28 mouse cellular contexts compared by ENCODE assay signal in genomic region chr4:99926380-99926779, GRCm38 (mm10). TPM values are rescaled to one million over a fixed set of nuclear protein-coding genes. Genes with fewer than 3 reads are reported as not detected.
DNase-seq lines count a peak whose midpoint lies in the region; ATAC-seq and TF ChIP-seq lines count a peak whose summit lies in the region.
"Had no signal": no experiment of that assay in that cellular context is flagged by ENCODE, and none has a peak within 500 bp of the region (broad histone marks: within the 10 kb centered on the region; RNA-seq: fewer than 3 reads in every experiment).

No protein-coding gene starts in this region.

- TF ChIP-seq RAD21 in MEL (IDR thresholded peaks at IDR 0.05; ENCODE audit: low read depth, low read length), result no peak

- H3K79me2 ChIP-seq in MEL (ENCODE audit: control insufficient read depth, insufficient read depth, low read length, poor library complexity), result peaks cover 2% of the 10 kb centered on the region; the same call in 1 of the 2 replicates

- no peak overlapping the region for H3K4me2 ChIP-seq in liver, embryonic 11.5 days
- no peak overlapping the region for H3K4me2 ChIP-seq in liver, postnatal 0 days (ENCODE audit: low read depth, low read length)
- no peak overlapping the region for H3K4me2 ChIP-seq in midbrain, postnatal 0 days (ENCODE audit: low read depth, low read length, poor library complexity, severe bottlenecking)
- H3K4me2 ChIP-seq: embryonic facial prominence, embryonic 15.5 days; heart, embryonic 15.5 days; hindbrain, embryonic 14.5 days; neural tube, embryonic 13.5 days had no signal

- H3K27ac ChIP-seq in MEL (ENCODE audit: control insufficient read depth, low read depth, low read length), result no peak overlapping the region
- H3K27ac ChIP-seq in liver, embryonic 11.5 days (ENCODE audit: low read depth, low read length), result no peak overlapping the region
- peak overlapping the region; percentile 60; the same call in 1 of the 2 replicates for H3K27ac ChIP-seq in liver, postnatal 0 days (ENCODE audit: low read depth)
- no peak overlapping the region for H3K27ac ChIP-seq in midbrain, postnatal 0 days (ENCODE audit: low read depth, low read length)
- H3K27ac ChIP-seq: embryonic facial prominence, embryonic 15.5 days; heart, adult 2 months; hindbrain, embryonic 14.5 days; limb, embryonic 10.5 days; neural tube, embryonic 13.5 days had no signal

- no peaks in the 10 kb centered on the region for H3K9me3 ChIP-seq in MEL (replicated peaks; ENCODE audit: insufficient read depth, low read length)
- H3K9me3 ChIP-seq in liver, embryonic 11.5 days (ENCODE audit: control insufficient read depth, low read length), result no peaks in the 10 kb centered on the region
- H3K9me3 ChIP-seq in liver, postnatal 0 days (ENCODE audit: low read length), result no peaks in the 10 kb centered on the region
- no peaks in the 10 kb centered on the region for H3K9me3 ChIP-seq in midbrain, postnatal 0 days (ENCODE audit: low read length)
- H3K9me3 ChIP-seq: embryonic facial prominence, embryonic 15.5 days; heart, embryonic 15.5 days; limb, embryonic 10.5 days; neural tube, embryonic 13.5 days had no signal

- TF ChIP-seq POLR2A in MEL (IDR thresholded peaks at IDR 0.05; ENCODE audit: control insufficient read depth in 1 of 2, insufficient read depth in 1 of 2, low read depth in 1 of 2, low read length in 2 of 2, poor library complexity in 1 of 2), result no peak

- DNase-seq in 416B (ENCODE audit: low read depth), result peak; percentile 70
- peak; percentile 50 for DNase-seq in MEL (ENCODE audit: low read depth, low spot score)
- no peak for DNase-seq in liver, embryonic 11.5 days (ENCODE audit: low spot score)
- DNase-seq in liver, postnatal 0 days, result no peak
- no peak for DNase-seq in midbrain, postnatal 0 days (ENCODE audit: low spot score)
- DNase-seq in lung, postnatal 25 days (ENCODE audit: low spot score), result no peak
- DNase-seq in thymus, postnatal 0 days (ENCODE audit: low spot score), result no peak
- DNase-seq: adrenal gland, postnatal 10 days; cerebellum, adult 9-11 months; gastrocnemius, postnatal 25 days; heart, adult 2 months; heart, postnatal 4 days; kidney, adult 8-10 months; kidney, postnatal 10 days; midbrain, embryonic 14.5 days; retina, postnatal 1 day; right cerebral cortex, postnatal 25 days; spleen, adult 18-20 months; thymus, postnatal 14 days had no signal

- no peak overlapping the region for H3K4me3 ChIP-seq in MEL (ENCODE audit: control insufficient read depth in 1 of 2, insufficient read depth in 1 of 2, low read depth in 2 of 2, low read length in 2 of 2)
- H3K4me3 ChIP-seq in liver, embryonic 11.5 days (ENCODE audit: low read depth, low read length), result no peak overlapping the region
- H3K4me3 ChIP-seq in liver, postnatal 0 days (ENCODE audit: low read depth, low read length), result no peak overlapping the region
- no peak overlapping the region for H3K4me3 ChIP-seq in midbrain, postnatal 0 days (ENCODE audit: low read depth, low read length)
- H3K4me3 ChIP-seq: embryonic facial prominence, embryonic 15.5 days; heart, adult 2 months; heart, embryonic 15.5 days; limb, embryonic 10.5 days; neural tube, embryonic 13.5 days had no signal

- WGBS in liver, embryonic 11.5 days, result 71% methylated on average over 4 of the region's 4 CpGs
- WGBS in liver, postnatal 0 days (ENCODE audit: insufficient replicate concordance), result 65% methylated on average over 4 of the region's 4 CpGs
- WGBS in midbrain, postnatal 0 days, result 92% methylated on average over 4 of the region's 4 CpGs

- H3K9ac ChIP-seq in MEL (ENCODE audit: control insufficient read depth, low read depth, low read length, poor library complexity, severe bottlenecking), result no peak overlapping the region
- H3K9ac ChIP-seq in liver, embryonic 11.5 days (ENCODE audit: low read depth, low read length), result no peak overlapping the region
- H3K9ac ChIP-seq in liver, postnatal 0 days (replicated peaks), result no peak overlapping the region
- H3K9ac ChIP-seq in midbrain, postnatal 0 days (replicated peaks; ENCODE audit: low read length, poor library complexity, severe bottlenecking), result no peak overlapping the region
- H3K9ac ChIP-seq: embryonic facial prominence, embryonic 15.5 days; heart, embryonic 15.5 days; hindbrain, embryonic 14.5 days; neural tube, embryonic 13.5 days had no signal

- H3K27me3 ChIP-seq in MEL (ENCODE audit: control insufficient read depth in 1 of 2, insufficient read depth in 2 of 2, low read length in 2 of 2), result no peaks in the 10 kb centered on the region
- no peaks in the 10 kb centered on the region for H3K27me3 ChIP-seq in liver, embryonic 11.5 days (replicated peaks; ENCODE audit: control insufficient read depth, insufficient read depth, low read length)
- no peaks in the 10 kb centered on the region for H3K27me3 ChIP-seq in liver, postnatal 0 days (ENCODE audit: insufficient read depth, low read length)
- no peaks in the 10 kb centered on the region for H3K27me3 ChIP-seq in midbrain, postnatal 0 days (ENCODE audit: insufficient read depth, low read length)
- H3K27me3 ChIP-seq: embryonic facial prominence, embryonic 15.5 days; heart, embryonic 15.5 days; Patski had no signal

- TF ChIP-seq EP300 in MEL (IDR thresholded peaks at IDR 0.05; ENCODE audit: low read depth in 1 of 2, low read length in 2 of 2), result no peak
- TF ChIP-seq EP300 in liver, postnatal 0 days (IDR thresholded peaks at IDR 0.05; ENCODE audit: low read depth), result peak; percentile 36; the same call in 1 of the 2 replicates

- H3K4me1 ChIP-seq in MEL (ENCODE audit: control insufficient read depth in 1 of 2, insufficient read depth in 2 of 2, low read length in 2 of 2), result no peaks in the 10 kb centered on the region
- peaks cover 7% of the 10 kb centered on the region for H3K4me1 ChIP-seq in liver, embryonic 11.5 days (replicated peaks; ENCODE audit: control insufficient read depth, insufficient read depth, low read length)
- peaks cover 9% of the 10 kb centered on the region for H3K4me1 ChIP-seq in liver, postnatal 0 days (ENCODE audit: insufficient read depth)
- peaks cover 6% of the 10 kb centered on the region; the same call in 1 of the 2 replicates for H3K4me1 ChIP-seq in midbrain, postnatal 0 days (ENCODE audit: insufficient read depth, low read length)

- H3K36me3 ChIP-seq in MEL (ENCODE audit: control insufficient read depth in 1 of 2, insufficient read depth in 2 of 2, low read length in 2 of 2), result no peaks in the 10 kb centered on the region
- no peaks in the 10 kb centered on the region for H3K36me3 ChIP-seq in liver, embryonic 11.5 days (ENCODE audit: control insufficient read depth, insufficient read depth, low read length)
- no peaks in the 10 kb centered on the region for H3K36me3 ChIP-seq in liver, postnatal 0 days (replicated peaks; ENCODE audit: insufficient read depth, low read length)
- no peaks in the 10 kb centered on the region for H3K36me3 ChIP-seq in midbrain, postnatal 0 days (ENCODE audit: insufficient read depth, low read length)
- H3K36me3 ChIP-seq: embryonic facial prominence, embryonic 15.5 days; heart, embryonic 15.5 days; limb, embryonic 10.5 days; neural tube, embryonic 13.5 days had no signal

- peak; percentile 30; the same call in 1 of the 2 replicates for ATAC-seq in liver, embryonic 11.5 days (replicated peaks; ENCODE audit: low FRiP score)
- peak; percentile 2; the same call in 1 of the 2 replicates for ATAC-seq in liver, postnatal 0 days
- no peak for ATAC-seq in midbrain, postnatal 0 days (ENCODE audit: low FRiP score)
- ATAC-seq: forebrain, embryonic 16.5 days; inflammation-experienced regulatory T-cells, adult 6 months; lung, postnatal 0 days; Patski had no signal

- no peak for TF ChIP-seq CTCF in MEL (IDR thresholded peaks at IDR 0.05 in 2 of 3, conservative IDR thresholded peaks at IDR 0.05 in 1 of 3; ENCODE audit: control insufficient read depth in 1 of 3, insufficient read depth in 1 of 3, low read depth in 2 of 3, low read length in 3 of 3, poor library complexity in 1 of 3, severe bottlenecking in 1 of 3)
- no peak for TF ChIP-seq CTCF in liver, postnatal 0 days (IDR thresholded peaks at IDR 0.05; ENCODE audit: low read depth)
- TF ChIP-seq CTCF in midbrain, postnatal 0 days (IDR thresholded peaks at IDR 0.05), result no peak

TF ChIP-seq in MEL, 35 proteins besides CTCF, POLR2A, EP300 and RAD21:
- no peak for TF ChIP-seq TBP (IDR thresholded peaks at IDR 0.05; ENCODE audit: low read depth, low read length)
- no peak for TF ChIP-seq MXI1 (IDR thresholded peaks at IDR 0.05; ENCODE audit: low read depth, low read length)
- no peak for TF ChIP-seq USF2 (IDR thresholded peaks at IDR 0.05; ENCODE audit: borderline replicate concordance in 1 of 2, insufficient read depth in 1 of 2, low read depth in 1 of 2, low read length in 2 of 2)
- no peak for TF ChIP-seq MEF2A (IDR thresholded peaks at IDR 0.05; ENCODE audit: extremely low read depth, insufficient replicate concordance, low read depth, low read length, poor library complexity, severe bottlenecking)
- 0 out of 2 replicates have a peak, but pooled peaks have one; percentile 61 for TF ChIP-seq GABPA (IDR thresholded peaks at IDR 0.05; ENCODE audit: low read depth, low read length)
- no peak for TF ChIP-seq NELFE (IDR thresholded peaks at IDR 0.05; ENCODE audit: low read depth, low read length)
TF ChIP-seq in MEL: peak in this region for 1.

RNA-seq across cellular contexts. Expression of gene Pgm1, which starts 2.8 kb away (rescaled TPM):
- total RNA-seq in MEL (2012; rRNA removed), result 6.7 and 13.6 TPM in 2 replicates
- 10 to 100 TPM in 1 of 2 experiments, not detected in 1; 28.6 TPM for polyA plus RNA-seq in MEL (2012; ENCODE audit: insufficient read depth in 1 of 2, insufficient read length in 2 of 2, low read depth in 1 of 2, low replicate concordance in 2 of 2, missing spikeins in 1 of 2)
- 105 and 117 TPM in 2 replicates for polyA plus RNA-seq in liver, embryonic 11.5 days (2014; fragmentation: Nextera tagmentation; extraction: Ambion mirVana)
- 144 and 145 TPM in 2 replicates for polyA plus RNA-seq in liver, postnatal 0 days (2015; fragmentation: Nextera tagmentation; extraction: Ambion mirVana)
- total RNA-seq in midbrain, postnatal 0 days (2014; rRNA removed), result 103 and 112 TPM in 2 replicates
- 106 and 114 TPM in 2 replicates for polyA plus RNA-seq in midbrain, postnatal 0 days (2015; fragmentation: Nextera tagmentation; extraction: Ambion mirVana)
- polyA plus RNA-seq in thymus, postnatal 0 days (2015; fragmentation: Nextera tagmentation; extraction: Ambion mirVana), result 42.0 and 42.9 TPM in 2 replicates

RNA-seq across cellular contexts. Expression of gene Itgb3bp, which starts 3.2 kb away (rescaled TPM):
- total RNA-seq in MEL (2012; rRNA removed), result 5.5 TPM in 2 replicates
- polyA plus RNA-seq in MEL (2012; ENCODE audit: insufficient read depth in 1 of 2, insufficient read length in 2 of 2, low read depth in 1 of 2, low replicate concordance in 2 of 2, missing spikeins in 1 of 2), result 1 to 10 TPM in 1 of 2 experiments, not detected in 1; 6.5 TPM
- 35.7 and 39.0 TPM in 2 replicates for polyA plus RNA-seq in liver, embryonic 11.5 days (2014; fragmentation: Nextera tagmentation; extraction: Ambion mirVana)
- 8.9 and 12.2 TPM in 2 replicates for polyA plus RNA-seq in liver, postnatal 0 days (2015; fragmentation: Nextera tagmentation; extraction: Ambion mirVana)
- 2.9 and 6.4 TPM in 2 replicates for total RNA-seq in midbrain, postnatal 0 days (2014; rRNA removed)
- polyA plus RNA-seq in midbrain, postnatal 0 days (2015; fragmentation: Nextera tagmentation; extraction: Ambion mirVana), result 6.6 and 8.8 TPM in 2 replicates
- polyA plus RNA-seq in thymus, postnatal 0 days (2015; fragmentation: Nextera tagmentation; extraction: Ambion mirVana), result 46.1 and 47.1 TPM in 2 replicates

Comparison
In these comparisons a context has a peak if more than half of its experiments do, and no peak if none do; other contexts are left out.
1. DNase-seq: peak in 416B (single experiment) and MEL (single experiment); none in liver, embryonic 11.5 days (single experiment), liver, postnatal 0 days (single experiment), midbrain, postnatal 0 days (single experiment), lung, postnatal 25 days (single experiment) and thymus, postnatal 0 days (single experiment).